Mouse (Mus musculus) megakaryocyte, embryonic 14.5 days (primary cell): ENCODE measurements around the gene Gja1. TPM values are rescaled to one million over a fixed set of nuclear protein-coding genes. Genes with fewer than 3 reads are reported as not detected.

Experiments used
- H3K27me3 ChIP-seq: replicated peaks from 2 replicates; pipeline ENCODE3; 2012; ENCODE audit warnings: inconsistent platforms
- H3K36me3 ChIP-seq: replicated peaks from 2 replicates; pipeline ENCODE3; 2012; ENCODE audit warnings: low read length, inconsistent platforms, mixed read lengths
- H3K4me1 ChIP-seq: 2 replicates; pipeline ENCODE4 v1.6.1; 2012; ENCODE audit warnings: inconsistent platforms
- H3K4me3 ChIP-seq: replicated peaks from 2 replicates; pipeline ENCODE3; 2012; ENCODE audit warnings: moderate library complexity, mild to moderate bottlenecking, inconsistent platforms
- H3K9me3 ChIP-seq: 2 replicates; pipeline ENCODE4 v1.6.1; 2012; ENCODE audit warnings: inconsistent platforms
- FLI1 ChIP-seq: IDR thresholded peaks from 2 replicates; pipeline ENCODE4 v1.6.1; 2012; ENCODE audit warnings: low read length, inconsistent platforms, mixed read lengths
- GATA1 ChIP-seq: IDR thresholded peaks from 3 replicates; pipeline ENCODE4 v1.6.1; 2012; ENCODE audit warnings: mixed read lengths, low read length, inconsistent platforms, borderline replicate concordance
- polyA plus RNA-seq: library from polyadenylated mRNA; stranded (reverse); fragments of >175 nt; gene quantifications from 2 replicates; pipeline ENCODE4 v1.2.3, GENCODE M21; 2012; ENCODE audit warnings: low replicate concordance; ENCODE audit not compliant: insufficient read depth

Gja1 gene
- polyA plus RNA-seq, 1 experiment: 0.10 TPM

DNA sequence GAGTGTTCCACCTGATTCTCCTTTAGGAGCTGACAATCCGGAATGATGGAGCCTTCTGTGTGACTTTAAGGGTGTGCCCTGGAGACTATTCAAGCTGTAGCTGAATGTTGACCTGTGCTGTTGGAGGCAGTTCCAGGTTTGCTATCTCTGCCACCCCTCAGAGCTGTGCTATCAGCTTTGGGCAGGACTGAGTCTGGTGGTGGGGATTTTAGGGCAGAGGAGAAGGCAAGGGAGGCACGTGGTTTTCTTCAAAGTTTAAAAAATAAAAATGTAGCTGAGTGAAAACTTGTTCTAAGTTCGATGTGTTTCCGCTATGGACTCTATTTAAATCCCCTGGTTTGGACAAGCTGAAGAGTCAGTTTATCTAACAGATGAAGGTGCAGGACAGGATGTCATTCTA, 62.5 kb downstream of the Gja1 start:
- no peaks in the 10 kb centered on the region for H3K27me3 ChIP-seq
- no peak overlapping the region for H3K4me3 ChIP-seq
- TF ChIP-seq GATA1: no peak
- no peak for TF ChIP-seq FLI1

DNA sequence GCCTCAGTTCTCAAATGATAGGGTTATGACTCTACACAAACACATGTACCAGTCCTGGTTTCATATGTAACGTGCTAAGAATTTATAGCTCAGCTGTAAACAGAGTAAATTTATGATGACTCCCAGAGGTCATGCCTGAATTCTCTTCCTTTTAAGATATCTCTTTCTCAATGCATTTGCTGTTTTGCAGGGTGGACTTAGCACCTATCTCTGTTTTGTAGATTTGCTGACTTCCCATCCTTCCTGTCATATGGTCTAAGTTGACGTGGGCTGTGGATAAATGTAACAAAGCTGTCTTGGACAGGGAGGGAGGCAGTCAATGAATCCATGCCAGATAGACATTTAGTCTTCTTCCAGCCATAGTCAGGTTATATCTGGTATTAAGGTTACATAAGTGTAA, 67.3 kb downstream of the Gja1 start:
- no peaks in the 10 kb centered on the region for H3K9me3 ChIP-seq
- H3K4me1 ChIP-seq: peaks cover 3% of the 10 kb centered on the region; the same call in 1 of the 2 replicates
- H3K36me3 ChIP-seq: no peaks in the 10 kb centered on the region
- H3K4me3 ChIP-seq: no peak overlapping the region
- TF ChIP-seq GATA1 (no peak), FLI1 (no peak)
- H3K27me3 ChIP-seq: no peaks in the 10 kb centered on the region

More for the DNA sequence above, 62.5 kb downstream of the Gja1 start:
- H3K9me3 ChIP-seq: no peaks in the 10 kb centered on the region
- H3K36me3 ChIP-seq: no peaks in the 10 kb centered on the region
- H3K4me1 ChIP-seq: no peaks in the 10 kb centered on the region; the same call in 1 of the 2 replicates

DNA sequence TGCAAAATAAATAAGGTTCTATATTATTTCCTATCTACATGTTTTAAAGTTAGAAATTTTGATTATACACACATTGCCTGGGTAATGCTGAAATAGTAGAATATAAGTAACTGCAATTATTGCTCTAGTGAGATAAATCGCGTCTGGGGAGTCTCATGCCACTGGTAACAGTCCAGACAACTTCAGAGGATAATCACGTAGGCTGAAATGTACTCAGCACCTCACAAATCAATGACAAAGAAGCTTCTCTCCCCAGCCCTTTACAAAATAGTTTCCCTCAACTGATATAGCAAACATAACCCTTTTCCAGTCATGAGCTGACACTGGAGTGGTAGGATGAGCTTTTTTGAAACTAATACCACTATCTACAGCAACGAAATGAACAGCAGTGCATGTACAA, 71.9 kb downstream of the Gja1 start:
- H3K9me3 ChIP-seq: peaks cover 7% of the 10 kb centered on the region; the same call in 1 of the 2 replicates
- no peak overlapping the region for H3K4me3 ChIP-seq
- no peaks in the 10 kb centered on the region for H3K27me3 ChIP-seq
- TF ChIP-seq FLI1 (no peak), GATA1 (no peak)
- H3K36me3 ChIP-seq: no peaks in the 10 kb centered on the region
- H3K4me1 ChIP-seq: peaks cover 3% of the 10 kb centered on the region; the same call in 1 of the 2 replicates

Other genes starting within 250 kb of the Gja1 start
- gene Tbc1d32, start 148.6 kb upstream of the Gja1 start, polyA plus RNA-seq: 0.03 TPM in 1 of 2 replicates, not detected in the other